Mouse (Mus musculus) embryonic facial prominence, embryonic 15.5 days (tissue): ENCODE measurements around the gene Slc35f4. TPM values are rescaled to one million over a fixed set of nuclear protein-coding genes. Genes with fewer than 3 reads are reported as not detected.

Source experiments
- ATAC-seq: fragments of 200-750 bp; cut with Nextera tagmentation; 2 replicates; pipeline ENCODE4 v1.8.0; 2017; ENCODE audit warnings: low read depth, moderate TSS enrichment; ENCODE audit not compliant: insufficient number of reproducible peaks, low FRiP score, low TSS enrichment
- H3K27ac ChIP-seq: fragments of 300-500 bp; sonication (generic); replicated peaks from 2 replicates; pipeline ENCODE4 v1.5.1; 2015; ENCODE audit warnings: mild to moderate bottlenecking, inconsistent platforms
- H3K27me3 ChIP-seq: fragments of 300-500 bp; sonication (generic); 2 replicates; pipeline ENCODE4 v1.6.1; 2015; ENCODE audit warnings: inconsistent platforms
- H3K36me3 ChIP-seq: fragments of 300-500 bp; sonication (generic); 2 replicates; pipeline ENCODE4 v1.6.1; 2015; ENCODE audit warnings: mild to moderate bottlenecking, inconsistent platforms
- H3K4me1 ChIP-seq: fragments of 300-500 bp; sonication (generic); 2 replicates; pipeline ENCODE4 v1.6.1; 2015; ENCODE audit warnings: inconsistent platforms
- H3K4me2 ChIP-seq: fragments of 300-500 bp; sonication (generic); replicated peaks from 2 replicates; pipeline ENCODE4 v1.6.1; 2015; ENCODE audit warnings: mild to moderate bottlenecking, inconsistent platforms
- H3K4me3 ChIP-seq: fragments of 300-500 bp; sonication (generic); replicated peaks from 2 replicates; pipeline ENCODE4 v1.5.1; 2015; ENCODE audit warnings: mild to moderate bottlenecking, inconsistent platforms
- H3K9ac ChIP-seq: fragments of 300-500 bp; sonication (generic); 2 replicates; pipeline ENCODE4 v1.6.1; 2015; ENCODE audit warnings: inconsistent platforms
- H3K9me3 ChIP-seq: fragments of 300-500 bp; sonication (generic); replicated peaks from 2 replicates; pipeline ENCODE4 v1.6.1; 2016; ENCODE audit warnings: inconsistent platforms
- WGBS: fragments of 180-500 bp; shearing (Covaris S2); methylation state at CpG from one replicate; pipeline ENCODE4 v1.1.7; 2015; 5-methylcytosine and 5-hydroxymethylcytosine counted together
- microRNA-seq: library from miRNA; unstranded; fragments of <30 nt; microRNA quantifications from one replicate; pipeline ENCODE4, GENCODE M21; 2016; ENCODE audit warnings: borderline number of aligned reads
- polyA plus RNA-seq: library from polyadenylated mRNA; unstranded; fragments of >200 nt; fragmentation: Nextera tagmentation; extraction: Ambion mirVana; gene quantifications from 2 replicates; pipeline ENCODE4 v1.2.1, GENCODE M21; 2015

The Slc35f4 gene
- polyA plus RNA-seq, 1 experiment from 2014 or later, result not detected

- H3K9ac ChIP-seq, result no peak overlapping the region
- H3K27me3 ChIP-seq, result no peaks in the 10 kb centered on the region
- WGBS, result 33% methylated on average over 2 of the region's 2 CpGs
- H3K4me3 ChIP-seq, result no peak overlapping the region
- H3K4me1 ChIP-seq, result no peaks in the 10 kb centered on the region
- H3K27ac ChIP-seq, result no peak overlapping the region
- H3K36me3 ChIP-seq, result no peaks in the 10 kb centered on the region
- ATAC-seq, result no peak
- no peak overlapping the region for H3K4me2 ChIP-seq
- no peaks in the 10 kb centered on the region for H3K9me3 ChIP-seq
Observed at GRCm38 (mm10) chr14:49275376-49275775, 250.5 kb downstream of the Slc35f4 start.

DNA sequence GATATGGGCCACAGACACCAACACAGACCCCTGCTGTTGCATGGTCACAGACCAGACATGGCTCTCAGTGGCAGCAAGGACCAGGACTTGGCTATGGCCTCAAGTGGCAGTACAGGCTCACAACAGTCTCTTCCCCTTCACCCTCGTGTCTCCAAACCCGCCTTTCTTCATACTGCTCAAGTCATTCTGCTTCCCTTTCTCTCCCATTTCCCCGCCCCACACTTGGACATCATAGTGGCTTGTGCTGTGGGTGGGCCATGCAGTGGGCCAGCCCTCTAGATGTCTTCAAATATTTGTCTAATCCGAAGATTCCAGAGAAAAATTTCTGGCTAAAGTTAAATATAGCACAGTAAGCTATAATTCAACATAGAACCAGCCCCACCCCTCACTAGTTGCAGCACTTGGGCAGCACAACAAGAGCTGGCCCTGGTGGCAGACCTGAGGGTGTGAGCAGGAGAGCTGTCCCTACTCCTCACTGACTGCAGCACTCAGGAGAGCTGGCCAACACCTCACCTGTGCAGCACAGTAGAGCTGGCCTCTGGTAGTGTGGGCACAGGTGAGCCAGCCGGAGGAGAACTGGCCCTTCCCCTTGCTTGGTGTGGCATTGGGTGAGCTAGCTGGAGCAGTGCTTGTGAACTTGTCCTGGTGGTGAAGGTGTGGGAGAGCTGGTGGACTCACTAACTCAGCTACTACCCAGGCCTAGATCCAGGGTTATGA lies 260.4 kb downstream of the Slc35f4 start:
- H3K27me3 ChIP-seq, result no peaks in the 10 kb centered on the region
- H3K4me1 ChIP-seq, result no peaks in the 10 kb centered on the region
- H3K9ac ChIP-seq, result no peak overlapping the region
- no peak overlapping the region for H3K4me3 ChIP-seq
- H3K36me3 ChIP-seq, result no peaks in the 10 kb centered on the region
- H3K4me2 ChIP-seq, result no peak overlapping the region
- H3K27ac ChIP-seq, result no peak overlapping the region
- H3K9me3 ChIP-seq, result no peaks in the 10 kb centered on the region
- ATAC-seq, result no peak
- 70% methylated on average over 5 of the region's 5 CpGs for WGBS

Small RNAs within 50 kb of the gene (microRNA-seq; reads per million reads assigned to microRNA genes)
- gene Gm22949, result not detected
